Mouse (Mus musculus) liver (tissue): ENCODE data around the gene Gm973.
A peak's percentile ranks its signal among the peaks of the same experiment; 100 is the strongest.
"Not testable (repeated sequence)": the region's sequence is repeated elsewhere in the genome, so short reads cannot be mapped to it uniquely, and the experiment has no call there.

Source experiments
- DNase-seq: peaks from one replicate; pipeline ENCODE4 v3.0.0-alpha.2; 2020; ENCODE audit warnings: mixed read lengths

Gene Gm973

DNA sequence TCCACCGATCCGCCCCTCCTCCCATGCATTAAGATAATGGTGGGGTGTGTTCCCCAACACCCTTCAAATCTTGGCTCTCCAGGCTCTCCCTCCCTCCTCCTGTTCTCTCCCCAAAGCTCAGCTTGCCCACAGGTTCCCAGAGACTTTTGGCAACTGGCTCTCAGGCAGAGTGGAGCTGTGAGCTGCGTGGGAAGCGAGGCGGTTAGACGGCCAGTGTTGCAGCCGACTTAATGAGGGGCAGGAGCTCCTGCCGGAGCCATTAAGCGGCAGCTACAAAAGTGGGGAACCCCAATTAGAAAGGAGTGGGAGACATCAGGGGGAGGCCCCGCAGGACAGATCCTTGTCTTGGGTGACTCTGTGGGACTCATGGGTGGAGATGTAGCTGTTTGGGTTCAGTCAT lies 76.3 kb downstream of the Gm973 start:
- DNase-seq: no peak

DNA sequence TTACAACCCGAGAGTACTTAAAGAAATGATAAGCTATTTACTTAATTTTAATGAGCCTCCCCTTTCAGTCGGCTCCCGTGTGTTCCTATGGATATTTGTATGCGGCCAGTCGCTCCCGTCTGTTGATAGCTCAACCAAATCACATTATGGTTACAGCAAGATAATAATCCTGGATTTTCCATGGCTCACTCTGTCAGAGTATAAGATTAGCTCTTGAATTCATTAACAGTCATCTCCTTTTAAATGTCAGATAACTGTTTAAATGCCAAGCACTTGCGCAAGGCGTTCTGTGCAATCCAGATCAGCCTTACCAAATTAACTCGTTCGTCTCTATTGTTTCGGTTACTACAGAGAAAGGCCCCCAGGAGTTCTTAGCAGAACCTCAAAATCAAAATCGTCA lies 76.8 kb downstream of the Gm973 start:
- no peak for DNase-seq

DNA sequence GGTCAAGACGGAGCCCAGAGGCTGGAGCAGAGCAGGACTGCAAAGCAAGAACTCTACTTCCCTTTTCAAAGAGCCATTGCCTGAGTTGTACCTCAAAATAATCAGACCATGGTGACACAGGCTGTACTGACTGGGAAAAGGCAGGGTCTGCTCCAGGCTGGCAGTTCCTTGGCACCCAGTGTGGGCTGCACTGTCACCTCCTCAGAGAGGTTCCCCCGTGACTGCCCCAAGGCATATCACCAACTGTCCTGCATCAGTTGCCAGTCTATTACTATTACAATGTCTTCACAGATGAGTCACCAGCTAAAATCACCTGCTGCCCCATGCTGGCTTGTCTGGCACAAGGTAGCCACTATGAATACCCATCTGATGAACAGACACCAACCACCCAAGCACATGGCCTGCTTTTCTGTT lies 77.6 kb downstream of the Gm973 start:
- no peak for DNase-seq

DNA sequence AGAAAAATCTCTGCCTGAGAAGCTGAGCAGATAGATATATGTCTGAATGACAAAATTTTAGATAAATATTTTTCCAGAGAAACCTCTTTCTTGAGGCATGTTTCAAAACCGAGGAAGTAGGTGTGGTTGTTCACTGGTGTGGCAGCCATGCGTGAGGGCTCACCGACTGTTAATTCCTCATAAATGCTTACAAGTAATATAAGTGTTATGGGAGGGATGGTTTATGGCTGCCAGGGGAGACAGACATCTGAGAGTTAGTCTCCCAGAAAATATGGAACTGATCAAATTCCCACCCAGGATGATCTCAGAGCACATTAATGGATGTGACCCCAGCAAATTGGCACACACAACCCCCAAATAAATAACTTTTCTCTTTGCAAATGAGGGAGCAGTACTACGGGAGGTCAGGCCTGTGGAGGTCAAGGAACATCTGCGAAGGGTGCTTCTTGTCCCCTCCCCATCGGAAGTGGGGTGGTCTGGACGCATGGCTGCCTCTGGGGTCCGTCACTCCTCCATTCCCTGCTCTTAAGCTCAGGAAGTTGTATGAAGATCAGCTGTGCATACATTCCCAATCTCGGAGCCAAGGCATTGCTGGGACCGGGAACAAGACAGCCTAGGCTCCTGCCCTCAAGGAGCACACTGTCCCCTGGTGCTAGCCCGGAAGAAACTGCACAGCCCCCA lies 78.7 kb downstream of the Gm973 start:
- DNase-seq: no peak

DNA sequence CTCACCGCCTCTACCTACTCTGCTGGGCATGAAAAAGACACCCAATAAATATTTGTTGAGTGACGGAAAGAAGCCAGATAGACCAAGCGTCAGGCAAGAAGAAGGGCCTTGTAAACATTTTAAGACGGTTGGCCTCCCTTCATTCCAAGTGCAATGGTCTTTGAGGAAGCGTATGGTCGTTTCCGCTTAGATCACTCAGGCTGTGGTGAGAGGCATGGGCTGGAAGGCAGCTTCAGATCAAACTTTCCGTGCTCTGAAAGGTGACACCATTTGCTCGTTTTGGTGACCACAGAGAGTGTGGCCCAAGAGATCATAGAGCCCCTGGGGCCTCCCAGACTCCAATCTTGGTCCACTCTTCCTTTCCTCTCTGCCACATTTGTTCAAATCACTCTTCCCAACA lies 79.5 kb downstream of the Gm973 start:
- DNase-seq: no peak

DNA sequence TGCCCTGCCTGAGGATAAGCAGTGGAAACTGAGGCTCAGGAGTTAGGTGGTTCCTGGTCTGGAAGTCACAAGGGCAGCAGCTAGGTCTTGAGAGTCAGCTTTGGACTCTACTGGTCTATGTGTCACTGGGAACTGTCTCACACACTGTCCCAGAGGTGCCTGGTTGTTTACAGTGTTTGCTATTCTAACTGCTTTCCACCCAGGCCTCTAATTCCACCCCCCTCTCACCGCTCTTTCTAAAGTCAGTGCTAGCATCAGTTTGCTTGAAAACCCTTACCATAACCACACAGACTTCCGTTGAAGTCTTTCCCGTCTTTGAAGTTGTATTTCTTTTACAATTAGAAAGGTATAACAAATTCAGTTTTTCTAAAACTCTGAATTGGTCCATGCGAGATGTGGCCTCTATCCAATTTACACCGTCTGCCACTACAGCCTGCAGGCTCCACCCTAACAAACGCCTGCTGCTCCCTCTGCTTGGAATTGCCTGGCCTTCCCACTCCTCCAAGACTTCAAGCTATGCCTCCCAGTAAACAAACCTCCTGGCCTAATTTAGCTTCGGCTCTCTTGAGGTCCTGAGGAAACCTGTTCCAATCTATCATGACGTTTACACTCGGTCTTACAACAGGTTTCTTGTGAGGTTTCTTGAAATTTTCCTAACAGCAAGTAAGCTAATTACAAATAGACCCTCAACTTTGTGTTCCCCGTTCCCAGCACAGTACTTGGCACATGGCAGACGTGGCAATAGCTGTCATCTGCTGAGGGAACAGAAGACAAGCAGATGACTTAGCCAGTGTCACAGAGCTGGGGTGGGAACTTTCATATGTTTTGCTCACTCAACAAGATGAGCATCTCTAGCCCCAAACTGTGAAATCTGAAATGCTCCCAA lies 86.7 kb downstream of the Gm973 start:
- no peak for DNase-seq

DNA sequence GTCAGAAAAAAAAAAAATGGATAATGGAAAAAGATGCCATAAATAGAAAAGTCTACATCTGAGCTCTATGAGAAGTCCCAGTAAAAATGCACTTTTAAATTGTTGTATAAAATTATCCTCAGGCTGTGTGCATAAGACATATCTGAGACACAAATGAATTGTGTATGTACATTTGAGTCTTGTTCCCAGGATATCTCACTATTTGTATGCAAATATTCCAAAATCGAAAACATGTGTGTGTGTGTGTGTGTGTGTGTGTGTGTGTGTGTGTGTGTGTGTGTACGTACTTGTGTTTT lies 87.3 kb downstream of the Gm973 start:
- DNase-seq: no peak

DNA sequence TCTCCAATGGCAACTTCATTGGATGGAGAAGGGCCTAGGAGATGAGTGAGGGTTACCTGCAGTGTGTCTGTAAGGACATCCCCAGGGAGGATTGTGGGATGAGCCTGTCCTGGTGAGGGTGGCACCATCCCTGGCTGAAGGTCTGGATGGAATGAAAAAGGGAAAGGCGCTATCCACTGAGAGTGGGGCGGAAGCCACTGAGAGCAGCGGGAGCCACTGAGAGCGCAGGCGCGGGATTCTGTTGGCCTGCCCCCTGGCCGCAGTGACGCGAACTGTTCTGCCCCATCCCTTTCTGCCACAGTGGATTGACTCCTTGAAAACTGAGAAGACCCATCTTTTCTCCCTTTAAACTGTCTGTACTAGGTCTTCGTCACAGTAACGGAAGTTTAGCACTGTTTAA lies 87.8 kb downstream of the Gm973 start:
- peak; percentile 28 for DNase-seq

DNA sequence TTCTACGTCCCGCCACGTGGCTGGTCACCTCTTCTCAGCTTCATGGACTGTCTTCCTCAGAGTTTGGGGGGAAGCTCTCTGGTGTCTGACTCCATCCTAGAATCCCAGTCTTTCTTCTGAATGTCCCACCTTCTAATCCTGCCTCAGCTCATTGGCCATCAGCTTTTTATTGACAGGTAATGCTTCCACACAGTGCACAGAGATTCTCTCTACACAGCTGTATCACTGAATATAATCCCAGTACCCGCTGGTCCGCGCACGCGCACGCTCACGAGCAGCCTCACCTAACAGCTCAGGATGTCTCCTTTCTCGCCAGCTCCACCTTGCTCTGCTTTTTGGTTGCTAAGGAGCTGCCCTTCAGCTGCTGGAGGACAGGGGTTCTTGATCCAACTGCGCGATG lies 90.4 kb downstream of the Gm973 start:
- no peak for DNase-seq

DNA sequence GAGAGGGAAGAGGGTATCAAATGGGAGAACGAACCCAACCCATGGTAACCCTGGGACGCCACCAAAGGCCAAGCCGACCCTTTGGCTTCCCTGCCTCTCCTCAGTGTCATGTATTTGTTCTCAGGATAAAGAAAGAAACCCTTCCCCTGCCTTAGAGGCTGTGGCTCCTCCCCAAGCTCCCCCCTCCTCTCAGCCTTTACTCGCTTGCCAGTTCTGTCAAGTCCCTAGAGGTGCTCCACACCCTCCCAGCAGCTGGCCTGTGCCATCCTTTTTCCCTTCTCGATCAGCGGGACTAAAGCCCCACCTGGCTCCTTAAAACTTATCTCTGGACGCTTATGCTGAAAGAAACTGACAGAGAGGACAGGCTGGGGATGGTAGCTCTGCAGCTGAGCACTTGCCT lies 91.0 kb downstream of the Gm973 start:
- no peak for DNase-seq

DNA sequence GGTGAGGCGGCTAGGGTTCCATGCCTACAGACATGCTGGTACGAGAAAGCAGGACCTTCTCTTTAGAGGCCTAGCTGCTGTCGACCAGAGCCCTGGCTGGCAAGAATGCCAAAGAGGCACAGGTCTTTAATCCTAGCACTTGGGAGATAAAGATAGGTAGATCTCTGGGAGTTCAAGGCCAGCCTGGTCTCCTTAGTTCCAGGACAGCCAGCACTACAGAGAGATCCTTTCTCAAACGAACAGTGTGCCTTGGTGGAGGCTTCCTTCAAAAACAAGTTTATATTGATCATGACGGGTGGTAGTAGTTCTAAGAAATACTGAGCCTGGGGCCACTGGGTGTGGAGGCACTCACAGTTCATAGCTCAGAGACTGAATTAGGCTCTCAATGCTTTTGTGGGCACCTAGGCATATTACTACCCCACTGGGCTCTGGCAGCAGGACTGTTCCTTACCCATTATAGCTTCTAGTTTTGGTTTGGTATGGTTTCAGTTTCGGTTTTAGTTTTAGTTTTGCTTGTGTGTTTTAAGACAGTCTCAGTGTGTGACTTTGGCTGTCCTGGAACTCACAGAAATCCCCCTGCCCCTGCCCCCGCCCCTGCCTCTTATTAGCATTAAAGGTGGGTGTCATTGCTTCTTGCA lies 92.2 kb downstream of the Gm973 start:
- DNase-seq: no peak

DNA sequence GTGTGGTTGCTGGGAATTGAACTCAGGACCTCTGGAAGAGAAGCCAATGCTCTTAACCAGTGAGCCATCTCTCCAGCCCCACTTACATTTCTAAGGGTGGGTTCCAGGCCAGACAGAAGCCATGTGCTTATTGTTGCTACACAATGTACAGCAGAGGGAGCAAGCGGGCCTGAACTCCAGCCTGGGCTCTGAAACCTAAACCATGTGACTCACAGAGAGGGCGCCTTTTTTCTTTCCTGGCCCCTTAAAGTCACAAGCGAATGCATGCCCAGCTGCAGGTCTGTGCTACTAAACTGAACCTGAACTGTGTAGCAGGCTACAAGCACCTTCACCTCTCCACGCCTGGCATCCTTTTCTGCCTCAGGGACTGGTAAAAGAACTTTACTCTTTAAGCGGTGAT lies 92.9 kb downstream of the Gm973 start:
- no peak for DNase-seq

DNA sequence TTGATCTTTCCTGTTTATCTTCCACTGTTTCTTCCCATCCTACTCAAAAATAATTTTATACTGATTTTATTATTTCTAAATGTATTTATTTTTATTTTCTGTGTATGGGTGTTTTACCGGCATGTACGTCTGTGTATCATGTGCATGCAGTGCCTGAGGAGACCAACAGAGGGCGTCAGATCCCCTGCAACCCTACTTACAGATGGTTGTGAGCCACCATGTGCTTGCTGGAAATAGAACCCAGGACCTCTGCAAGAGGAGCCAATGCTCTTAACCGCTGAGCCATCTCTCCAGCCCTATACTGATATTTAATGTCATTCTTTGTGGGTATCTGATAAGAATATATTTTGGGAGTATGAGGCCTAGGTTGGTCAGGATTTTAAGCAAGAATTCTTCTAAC lies 93.4 kb downstream of the Gm973 start:
- DNase-seq: peak; percentile 17

DNA sequence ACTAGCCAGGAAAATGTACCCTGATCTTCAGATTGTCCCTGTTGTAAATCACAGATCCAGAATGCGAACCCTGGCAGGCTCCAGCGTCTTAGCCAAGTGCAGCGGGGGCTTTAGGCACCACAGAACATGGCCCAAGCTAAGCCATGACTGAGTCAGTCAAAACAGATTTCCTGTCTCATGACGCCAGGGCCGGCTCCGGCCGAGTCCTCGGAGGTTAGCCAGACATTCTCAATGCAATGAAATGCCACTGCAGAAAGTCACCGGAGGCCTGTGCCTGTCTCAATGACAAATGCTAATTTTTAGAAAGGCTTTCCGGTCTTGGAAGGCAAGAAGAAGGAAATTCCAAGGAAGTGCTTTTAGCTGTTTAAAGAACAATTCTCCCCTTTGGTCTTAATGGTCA lies 93.8 kb downstream of the Gm973 start:
- peak; percentile 23 for DNase-seq

DNA sequence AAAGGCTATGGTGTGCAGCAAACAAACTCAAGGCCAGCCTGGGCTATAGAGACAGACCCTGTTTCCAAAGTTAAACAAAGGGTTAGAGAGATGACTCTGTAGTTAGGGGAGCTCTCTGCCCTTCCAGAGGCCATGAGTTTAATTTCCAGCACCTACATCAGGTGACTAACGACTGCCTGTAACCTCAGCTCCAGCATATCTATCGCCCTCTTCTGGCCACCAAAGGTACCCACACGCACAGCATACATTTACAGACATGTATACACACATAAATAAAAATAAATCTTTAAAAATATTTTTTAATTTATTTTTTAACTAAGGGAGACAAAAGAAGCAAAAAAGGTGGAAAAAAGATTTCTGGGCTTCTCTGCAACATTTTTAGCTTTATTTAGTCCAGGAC lies 94.9 kb downstream of the Gm973 start:
- DNase-seq: no peak

DNA sequence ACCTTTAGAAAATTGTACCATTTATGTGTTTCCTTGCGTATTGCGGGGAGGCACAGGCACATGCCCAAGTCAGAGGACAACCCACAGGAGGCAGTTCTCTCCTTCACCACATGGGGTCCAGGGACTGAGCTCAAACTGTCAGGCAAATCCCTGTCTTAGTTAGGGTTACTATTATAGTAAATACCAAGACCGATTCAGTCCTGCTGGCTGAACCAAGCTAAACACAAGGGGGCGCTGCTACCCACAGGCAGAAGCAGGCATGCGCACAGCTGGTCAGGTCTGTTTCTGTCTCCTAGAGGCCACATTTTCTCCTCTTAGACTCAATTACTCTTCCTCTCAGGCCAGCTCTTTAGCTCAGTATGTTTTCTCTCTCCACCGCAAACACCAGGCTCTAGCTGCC lies 97.7 kb downstream of the Gm973 start:
- peak; percentile 74 for DNase-seq

DNA sequence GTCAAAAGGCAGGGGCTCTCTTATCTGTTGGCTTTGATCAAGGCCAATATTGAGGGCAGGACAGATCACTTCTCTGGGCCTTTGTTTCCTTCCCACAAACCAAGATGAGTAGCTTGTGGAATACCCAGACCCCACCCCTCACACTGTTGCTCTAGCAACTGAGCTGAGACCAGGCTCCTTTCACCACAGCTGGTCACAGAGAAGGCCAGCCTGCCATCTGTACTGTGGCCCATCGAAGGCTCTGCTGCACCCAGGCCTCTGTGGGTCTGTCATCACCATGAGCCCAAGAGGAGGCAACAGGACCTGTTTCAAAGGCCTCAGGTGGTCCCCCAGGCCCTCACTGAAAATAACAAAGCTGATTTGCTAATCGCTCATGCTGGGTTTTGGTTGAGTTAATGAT lies 99.0 kb downstream of the Gm973 start:
- DNase-seq: no peak

DNA sequence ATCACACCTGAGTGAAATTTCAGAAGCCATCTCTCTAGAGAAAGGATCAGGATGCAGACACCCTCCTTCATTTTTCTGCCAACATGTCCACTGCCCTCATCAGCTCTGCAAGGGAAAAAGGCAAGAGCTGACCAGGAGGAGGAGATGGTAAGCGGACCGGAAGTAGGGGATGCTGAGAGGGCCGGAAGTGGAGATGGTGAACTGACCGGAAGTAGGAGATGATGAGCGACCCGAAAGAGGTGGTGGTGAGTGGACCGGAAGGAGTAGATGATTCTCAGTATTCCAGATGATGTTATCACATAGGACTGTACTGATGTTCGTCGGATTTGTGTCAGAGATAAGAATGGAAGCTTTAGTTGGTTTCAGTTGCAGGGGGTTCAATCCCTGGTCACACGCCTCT lies 103.1 kb downstream of the Gm973 start:
- no peak for DNase-seq

DNA sequence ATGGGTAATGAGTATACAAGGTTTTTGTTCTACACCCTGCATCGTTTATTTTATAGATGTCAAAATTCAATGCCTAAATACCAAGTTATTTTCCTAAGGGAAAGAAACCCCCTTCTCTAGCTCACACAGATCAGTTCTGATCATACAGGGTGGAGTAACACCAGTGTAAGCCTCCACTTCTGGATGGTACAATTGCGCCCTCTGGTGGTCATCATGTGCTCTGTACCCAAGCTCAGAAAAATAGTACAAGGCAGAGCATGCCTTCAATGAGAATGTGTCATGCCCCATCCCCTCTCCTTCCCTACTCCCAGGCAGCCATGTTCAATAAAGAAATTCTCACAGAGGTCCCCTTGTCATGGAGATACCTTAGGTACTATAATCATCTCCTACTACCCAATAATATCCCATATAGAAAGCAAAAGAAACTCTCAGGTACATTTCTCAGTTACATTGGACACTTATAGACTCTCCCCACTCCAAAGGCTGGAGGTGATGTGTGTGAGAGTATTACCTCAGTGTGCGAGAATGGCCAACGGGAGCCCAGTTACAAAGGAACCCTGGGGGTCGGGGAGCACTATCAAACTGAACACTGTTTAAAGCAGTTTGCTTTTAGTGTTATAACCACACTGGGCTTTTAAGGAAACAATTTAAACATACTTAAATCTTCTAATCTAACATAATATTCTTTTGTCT lies 107.4 kb downstream of the Gm973 start:
- peak; percentile 78 for DNase-seq

DNA sequence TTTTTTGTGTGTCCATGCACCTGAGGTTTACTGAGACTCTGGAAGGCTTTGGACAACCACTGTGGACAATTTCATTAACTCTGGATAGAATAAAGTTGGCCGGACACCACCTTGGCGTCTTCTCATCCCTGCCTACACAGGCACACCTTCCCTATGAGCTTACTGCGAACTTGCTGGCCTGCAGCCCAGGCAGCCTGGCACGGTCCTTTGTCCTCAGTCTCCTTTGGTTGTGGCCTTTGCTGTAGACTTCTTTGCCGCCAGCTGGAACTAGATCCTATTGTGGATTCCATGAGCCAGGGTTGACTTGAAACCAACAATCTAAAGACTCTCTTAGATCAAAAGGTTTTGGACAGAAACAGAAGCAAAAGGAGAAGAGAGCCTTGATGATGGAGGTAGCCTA lies 109.3 kb downstream of the Gm973 start:
- DNase-seq: no peak

DNA sequence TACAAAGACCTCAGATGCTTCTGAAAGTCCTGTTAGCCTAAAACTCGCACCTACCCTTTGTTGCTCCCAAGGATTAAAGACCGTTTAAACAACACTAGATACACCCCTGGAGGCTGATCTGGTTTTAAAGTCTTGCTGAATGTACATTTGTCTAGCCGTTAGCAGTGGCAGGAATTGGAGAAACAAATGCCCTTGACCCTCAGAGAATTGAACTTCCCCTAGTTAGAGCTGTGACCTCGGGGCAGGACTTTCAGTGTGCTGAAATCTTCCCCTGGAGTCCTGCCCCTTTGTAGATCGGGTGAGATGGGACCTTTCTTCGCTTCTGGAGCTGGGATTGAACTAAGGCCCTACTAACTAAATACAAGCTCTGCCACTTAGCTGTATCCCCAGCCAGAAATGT lies 113.1 kb downstream of the Gm973 start:
- no peak for DNase-seq

DNA sequence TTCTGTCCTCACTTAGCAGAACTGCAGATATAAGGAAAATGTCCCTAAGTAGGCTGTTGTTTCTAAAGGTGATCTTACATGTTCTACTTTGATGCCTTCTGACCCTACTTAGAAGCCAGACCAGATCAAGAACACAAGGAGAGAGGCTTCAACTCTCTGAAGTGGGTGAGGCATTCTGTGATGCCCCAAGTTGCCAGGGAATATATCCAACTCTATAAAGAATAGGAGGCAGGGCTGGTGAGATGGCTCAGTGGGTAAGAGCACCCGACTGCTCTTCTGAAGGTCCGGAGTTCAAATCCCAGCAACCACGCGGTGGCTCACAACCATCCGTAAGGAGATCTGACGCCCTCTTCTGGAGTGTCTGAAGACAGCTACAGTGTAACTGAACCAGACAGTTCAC lies 114.3 kb downstream of the Gm973 start:
- DNase-seq: not testable (repeated sequence)

DNA sequence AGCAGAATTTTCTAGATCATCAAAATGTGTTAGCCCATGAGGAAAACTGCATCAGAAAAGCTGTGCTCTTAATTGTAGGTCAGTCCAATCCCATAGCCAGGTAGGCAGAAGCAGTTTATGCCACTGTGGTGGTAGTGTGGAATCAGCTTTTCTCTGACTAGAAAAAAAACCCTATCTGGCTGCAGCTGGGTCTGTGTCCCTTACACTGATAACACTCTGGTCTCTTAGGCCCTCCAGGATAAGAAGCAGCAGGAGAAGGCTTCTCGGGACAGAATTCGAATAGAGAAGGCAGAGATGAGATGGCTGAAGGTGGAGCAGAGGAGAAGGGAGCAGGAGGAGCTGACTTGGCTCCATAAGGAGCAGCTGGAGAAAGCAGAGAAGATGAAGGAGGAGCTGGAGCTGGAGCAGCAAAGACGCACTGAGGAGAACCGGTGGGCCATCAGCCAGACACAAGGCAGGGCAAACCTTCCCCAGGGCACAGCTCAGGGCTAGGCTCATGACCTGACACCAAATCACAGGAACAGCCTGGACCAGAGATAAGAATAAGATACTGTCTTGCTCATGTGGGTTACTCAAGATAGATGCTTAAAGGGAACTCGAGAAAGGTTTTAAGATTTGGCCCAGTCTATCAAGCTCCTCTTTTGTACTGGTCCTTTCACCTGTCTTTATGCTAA lies 116.1 kb downstream of the Gm973 start:
- DNase-seq: no peak
